Mouse (Mus musculus) testis, adult 2 months (tissue): ENCODE measurements around the gene Fam78a. TPM values are rescaled to one million over a fixed set of nuclear protein-coding genes. Genes with fewer than 3 reads are reported as not detected.

ENCODE experiments used
- H3K27ac ChIP-seq: fragments of 200-500 bp; 2 replicates; pipeline ENCODE4 v1.5.1; 2012; ENCODE audit warnings: low read depth, low read length; ENCODE audit not compliant: control insufficient read depth, insufficient read depth
- H3K27me3 ChIP-seq: fragments of 200-500 bp; 2 replicates; pipeline ENCODE4 v1.6.1; 2012; ENCODE audit warnings: mild to moderate bottlenecking, low read length, moderate library complexity; ENCODE audit not compliant: control insufficient read depth, insufficient read depth
- H3K36me3 ChIP-seq: fragments of 200-500 bp; 2 replicates; pipeline ENCODE4 v1.6.1; 2012; ENCODE audit warnings: mild to moderate bottlenecking, low read length; ENCODE audit not compliant: control insufficient read depth, insufficient read depth
- H3K4me1 ChIP-seq: fragments of 200-500 bp; 2 replicates; pipeline ENCODE4 v1.6.1; 2012; ENCODE audit warnings: low read length; ENCODE audit not compliant: control insufficient read depth, insufficient read depth
- H3K4me3 ChIP-seq: fragments of 200-500 bp; 2 replicates; pipeline ENCODE4 v1.5.1; 2012; ENCODE audit warnings: low read depth, mild to moderate bottlenecking, low read length, moderate library complexity, mixed read lengths; ENCODE audit not compliant: control insufficient read depth
- CTCF ChIP-seq: fragments of 200-500 bp; IDR thresholded peaks from 2 replicates; pipeline ENCODE4 v1.5.1; 2012; ENCODE audit warnings: low read depth, mild to moderate bottlenecking, inconsistent platforms, low read length, moderate library complexity; ENCODE audit not compliant: control insufficient read depth, insufficient read depth, insufficient replicate concordance
- POLR2A ChIP-seq: fragments of 200-500 bp; IDR thresholded peaks from 2 replicates; pipeline ENCODE4 v1.6.1; 2012; ENCODE audit warnings: low read depth, mild to moderate bottlenecking, inconsistent platforms, low read length, moderate library complexity; ENCODE audit not compliant: control insufficient read depth
- polyA plus RNA-seq: library from polyadenylated mRNA; depleted of rRNA; stranded (reverse); fragments of >200 nt; gene quantifications from 2 replicates; pipeline ENCODE4 v1.2.3, GENCODE M21; 2012

The Fam78a gene
- polyA plus RNA-seq, 1 experiment: 276 TPM

GRCm38 (mm10) chr2:32063451-32064151 is 21.1 kb downstream of the Fam78a start:
- no peaks in the 10 kb centered on the region for H3K27me3 ChIP-seq
- H3K4me3 ChIP-seq: no peak overlapping the region
- H3K27ac ChIP-seq: no peak overlapping the region
- H3K36me3 ChIP-seq: no peaks in the 10 kb centered on the region
- no peak for TF ChIP-seq POLR2A
- no peak for TF ChIP-seq CTCF
- no peaks in the 10 kb centered on the region for H3K4me1 ChIP-seq

GRCm38 (mm10) chr2:32062626-32063410 is 21.8 kb downstream of the Fam78a start:
- TF ChIP-seq POLR2A: no peak
- no peak for TF ChIP-seq CTCF
- no peaks in the 10 kb centered on the region for H3K4me1 ChIP-seq
- no peak overlapping the region for H3K27ac ChIP-seq
- H3K4me3 ChIP-seq: no peak overlapping the region
- H3K27me3 ChIP-seq: no peaks in the 10 kb centered on the region
- no peaks in the 10 kb centered on the region for H3K36me3 ChIP-seq

- no peaks in the 10 kb centered on the region for H3K36me3 ChIP-seq
- no peaks in the 10 kb centered on the region for H3K27me3 ChIP-seq
- H3K27ac ChIP-seq: no peak overlapping the region
- TF ChIP-seq POLR2A: no peak
- no peaks in the 10 kb centered on the region for H3K4me1 ChIP-seq
- no peak overlapping the region for H3K4me3 ChIP-seq
These were observed 22.7 kb downstream of the Fam78a start for GRCm38 (mm10) chr2:32061722-32062505.

- Histone ChIP-seq H3K4me1 (no peaks in the 10 kb centered on the region), H3K27me3 (no peaks in the 10 kb centered on the region), H3K27ac (no peak overlapping the region), H3K36me3 (no peaks in the 10 kb centered on the region), H3K4me3 (no peak overlapping the region)
- TF ChIP-seq POLR2A (no peak), CTCF (no peak)
These were observed 23.5 kb downstream of the Fam78a start for GRCm38 (mm10) chr2:32061189-32061588.

- Histone ChIP-seq H3K27ac (no peak overlapping the region), H3K27me3 (no peaks in the 10 kb centered on the region), H3K4me1 (no peaks in the 10 kb centered on the region), H3K4me3 (no peak overlapping the region), H3K36me3 (no peaks in the 10 kb centered on the region)
- no peak for TF ChIP-seq CTCF
- no peak for TF ChIP-seq POLR2A
These were observed 24.3 kb downstream of the Fam78a start for GRCm38 (mm10) chr2:32060228-32060805.

- no peak overlapping the region for H3K27ac ChIP-seq
- H3K36me3 ChIP-seq: no peaks in the 10 kb centered on the region
- no peak for TF ChIP-seq CTCF
- H3K4me3 ChIP-seq: no peak overlapping the region
- H3K4me1 ChIP-seq: no peaks in the 10 kb centered on the region
- H3K27me3 ChIP-seq: no peaks in the 10 kb centered on the region
These were observed 25.0 kb downstream of the Fam78a start for GRCm38 (mm10) chr2:32059613-32060012.

GRCm38 (mm10) chr2:32058716-32059115 is 25.9 kb downstream of the Fam78a start:
- Histone ChIP-seq H3K27ac (no peak overlapping the region), H3K4me1 (no peaks in the 10 kb centered on the region)
- TF ChIP-seq POLR2A (no peak), CTCF (no peak)

More at GRCm38 (mm10) chr2:32058716-32059115, 25.9 kb downstream of the Fam78a start:
- H3K27me3 ChIP-seq: no peaks in the 10 kb centered on the region
- no peaks in the 10 kb centered on the region for H3K36me3 ChIP-seq
- no peak overlapping the region for H3K4me3 ChIP-seq
